Mouse (Mus musculus) cerebellum, postnatal 4 days (tissue): ENCODE measurements at regions not wholly inside any gene's neighbourhood (a gene's known extent, or its start where the extent isn't known, plus 50 kb on each side); places are given as distances from the start of the nearest gene placed in this dataset.
"Not testable (repeated sequence)": the region's sequence is repeated elsewhere in the genome, so short reads cannot be mapped to it uniquely, and the experiment has no call there.

Experiments
- DNase-seq, 2 experiments: peaks; one replicate each; pipeline ENCODE4 v3.0.0; 2022; ENCODE audit warnings: low spot score in 2 of 2, mixed read lengths in 1 of 2

- no peak for DNase-seq
Observed at GRCm38 (mm10) chr11:94882687-94883383, 53.2 kb upstream of the Col1a1 start.

DNA sequence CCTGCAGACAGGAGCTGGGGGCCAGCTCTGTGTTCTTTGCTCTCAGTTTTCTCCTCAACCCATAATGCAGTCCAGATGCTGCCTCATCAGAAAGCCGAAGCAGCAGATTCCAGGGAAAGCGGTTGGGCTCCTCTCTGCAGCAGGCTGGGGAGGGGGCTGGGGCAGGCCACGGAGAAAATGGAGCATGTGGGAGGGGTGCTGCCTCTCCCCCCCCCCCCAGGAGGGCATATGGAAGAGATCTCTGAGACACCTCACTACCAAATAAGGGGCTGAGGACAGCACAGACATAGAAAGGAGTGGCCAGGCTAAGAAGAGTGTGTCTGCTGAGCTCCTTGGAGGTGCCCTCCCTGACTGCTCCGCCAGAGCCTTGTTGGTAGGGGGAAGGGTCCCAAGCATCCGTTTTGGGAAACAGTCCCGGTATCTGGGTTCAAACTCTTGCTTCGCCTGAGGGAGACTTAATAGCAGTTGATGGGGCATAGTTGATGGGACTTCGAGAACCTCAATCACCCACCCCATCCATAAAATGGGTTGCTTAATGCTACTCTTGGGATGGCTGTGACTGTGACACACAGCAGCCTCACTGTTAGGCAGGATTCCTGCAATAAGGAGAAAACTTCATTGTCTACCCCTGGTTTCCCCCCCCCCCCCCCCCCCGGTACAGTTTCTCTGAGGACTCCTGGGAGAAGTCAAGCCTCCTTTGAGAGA, 53.9 kb upstream of the Col1a1 start:
- DNase-seq, result no peak

- DNase-seq, result no peak
Observed at GRCm38 (mm10) chr11:94880896-94881840, 54.9 kb upstream of the Col1a1 start.

GRCm38 (mm10) chr11:94876707-94877106, 59.3 kb upstream of the Col1a1 start:
- DNase-seq, result no peak

DNA sequence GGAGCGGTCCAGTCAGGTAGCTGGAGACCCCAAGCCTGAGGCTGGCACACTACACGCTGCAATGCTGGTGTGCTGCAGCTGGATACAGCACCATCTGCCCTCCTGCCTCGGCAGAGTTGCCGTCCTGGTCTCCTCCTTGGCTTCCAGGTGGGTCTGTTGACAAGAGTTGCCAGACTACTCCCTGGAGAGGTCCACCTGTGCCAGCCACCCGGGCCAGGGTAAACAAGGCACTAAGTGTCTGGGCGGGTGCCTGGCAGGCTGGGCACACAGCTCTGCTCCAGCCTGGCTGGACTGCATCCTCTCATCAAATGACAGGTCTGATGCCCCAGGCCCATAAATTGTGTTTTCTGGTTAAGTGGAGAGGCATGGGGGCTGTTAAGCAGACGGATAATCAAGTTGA, 61.0 kb upstream of the Col1a1 start:
- no peak for DNase-seq

DNA sequence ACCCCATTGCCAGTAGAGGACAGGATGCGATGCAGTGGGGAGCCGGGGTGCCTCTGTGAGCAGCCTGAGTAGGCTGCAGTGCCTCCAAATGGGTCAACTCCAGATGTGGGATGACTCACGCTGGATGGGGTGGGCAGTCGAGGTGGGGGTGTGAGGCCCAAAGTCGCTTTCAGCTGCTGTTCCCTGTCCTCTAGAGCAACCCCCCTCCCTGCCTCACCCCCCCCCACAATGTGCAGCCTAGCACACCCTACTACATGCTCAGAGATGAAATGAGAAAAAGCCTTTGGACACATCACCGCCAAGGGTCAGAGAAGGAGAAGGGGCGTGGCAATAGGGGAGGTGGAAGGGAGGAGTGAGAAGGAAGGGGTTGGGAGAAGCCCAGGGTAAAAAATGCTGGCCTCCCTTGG, 61.9 kb upstream of the Col1a1 start:
- no peak for DNase-seq

- DNase-seq, result no peak
Observed at GRCm38 (mm10) chr11:94873693-94874092, 62.3 kb upstream of the Col1a1 start.

DNA sequence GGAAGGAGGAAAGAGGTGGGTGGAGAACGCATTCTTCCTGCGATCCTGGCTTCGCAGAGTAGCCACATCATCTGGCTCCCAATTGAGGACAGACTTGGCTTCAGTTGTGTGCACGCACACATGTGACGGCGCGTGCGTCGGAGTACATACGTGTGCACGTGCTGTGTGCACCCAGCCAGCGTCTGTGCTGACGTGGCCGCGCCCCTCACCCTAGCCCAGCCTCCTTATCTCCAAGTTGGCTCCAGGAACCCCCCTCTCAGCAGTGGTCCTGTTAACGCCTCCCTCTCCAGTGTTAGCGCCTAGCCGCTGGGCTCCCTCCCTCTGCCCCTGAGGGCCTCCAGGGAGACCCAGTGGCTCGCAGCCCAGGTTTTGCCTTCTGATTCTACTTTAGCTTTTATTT, 63.1 kb upstream of the Col1a1 start:
- DNase-seq, result peak in 1 of 2 experiments; percentile 22

DNA sequence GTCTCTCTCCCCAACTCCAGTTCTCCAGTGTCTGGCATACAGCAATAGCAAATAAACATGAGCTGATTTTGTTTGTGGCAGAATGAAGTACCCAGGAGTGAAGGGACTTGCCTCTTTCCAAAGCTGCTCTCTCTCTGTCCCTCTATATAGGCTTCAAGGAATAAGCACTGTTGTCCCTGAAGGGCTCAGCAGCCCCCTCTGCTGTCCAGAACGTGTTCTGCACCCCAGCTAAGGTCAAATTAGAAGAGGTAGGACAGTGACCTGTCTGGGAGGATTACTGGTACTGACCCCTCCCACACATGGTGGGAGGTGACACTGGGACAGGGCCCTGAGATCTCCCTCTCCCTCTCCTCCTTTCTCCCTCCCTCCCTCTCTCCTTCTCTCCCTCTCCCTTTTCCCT, 65.7 kb upstream of the Col1a1 start:
- DNase-seq, result peak in 1 of 2 experiments; percentile 56

DNA sequence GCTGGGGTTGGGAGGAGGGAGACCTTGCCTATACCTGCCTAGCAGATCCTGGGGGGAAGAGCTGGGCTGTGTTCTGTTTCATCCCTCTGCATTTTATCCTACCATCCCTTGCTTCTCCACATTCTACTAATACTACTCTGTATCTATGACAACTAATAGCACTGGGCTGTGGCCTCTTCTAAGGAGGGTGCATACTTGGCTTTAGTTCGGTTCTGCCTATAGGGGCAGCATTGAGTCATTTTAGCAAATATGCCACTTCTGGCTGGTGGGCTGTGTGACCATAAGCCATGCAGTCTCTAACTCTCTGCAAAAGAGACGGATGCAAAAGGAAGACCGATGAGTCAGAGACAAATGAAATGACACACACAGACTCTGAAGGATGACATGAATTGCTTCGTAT, 66.2 kb upstream of the Col1a1 start:
- not testable (repeated sequence) for DNase-seq

DNA sequence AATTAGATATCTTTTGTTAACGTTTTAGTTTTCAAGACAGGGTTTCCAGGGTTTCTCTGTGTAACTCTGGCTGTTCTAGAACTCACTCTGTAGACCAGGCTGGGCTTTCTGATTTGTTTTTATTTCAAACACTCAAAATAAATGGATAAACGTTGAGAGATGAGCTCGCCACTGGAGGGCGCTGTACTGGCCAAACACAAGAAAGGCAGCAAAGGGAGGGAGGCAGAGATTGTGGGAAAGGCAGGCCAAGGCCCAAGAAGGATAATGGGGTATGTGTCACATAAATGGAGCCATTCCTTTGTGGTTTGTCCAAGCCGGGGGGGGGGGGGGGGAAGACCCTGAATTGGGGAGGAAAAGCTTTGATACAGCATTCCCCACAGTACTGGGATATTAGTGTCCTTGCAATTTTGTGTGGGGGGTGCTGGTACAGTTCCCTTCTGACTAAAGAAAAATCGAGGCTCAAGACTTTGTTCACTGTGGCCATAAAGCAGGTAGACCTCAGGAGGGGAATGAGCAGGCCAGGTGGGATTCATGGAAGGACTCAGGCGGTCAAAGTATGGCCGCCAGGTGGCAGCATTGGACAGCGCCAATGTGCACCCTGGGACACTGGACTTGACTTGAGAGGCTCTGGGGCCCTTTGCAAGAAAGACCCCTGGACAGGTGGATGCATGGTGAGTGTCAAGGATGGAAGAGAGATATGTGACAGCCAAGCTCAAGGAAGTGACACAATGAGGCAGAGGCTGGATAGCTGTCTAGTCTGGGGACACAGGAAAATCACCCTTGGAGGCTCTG, 69.7 kb upstream of the Col1a1 start:
- peak; percentile 52 to 78 for DNase-seq

GRCm38 (mm10) chr11:94850129-94850528, 67.6 kb upstream of the Tmem92 start:
- no peak for DNase-seq

DNA sequence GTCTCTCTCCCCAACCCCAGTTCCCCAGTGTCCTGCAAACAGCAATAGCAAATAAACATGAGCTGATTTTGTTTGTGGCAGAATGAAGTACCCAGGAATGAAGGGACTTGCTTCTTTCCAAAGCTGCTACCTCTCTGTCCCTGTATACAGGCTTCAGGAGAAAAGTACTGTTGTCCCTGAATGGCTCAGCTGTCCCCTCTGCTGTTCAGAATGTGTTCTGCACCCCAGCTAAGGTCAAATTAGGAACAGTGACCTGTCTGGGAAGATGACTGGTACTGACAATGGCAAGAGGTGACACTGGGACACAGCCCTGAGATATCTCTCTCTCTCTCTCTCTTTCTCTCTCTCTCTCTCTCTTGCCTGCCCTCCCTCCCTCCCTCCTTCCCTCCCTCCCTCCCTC, 56.6 kb upstream of the Tmem92 start:
- no peak for DNase-seq

DNA sequence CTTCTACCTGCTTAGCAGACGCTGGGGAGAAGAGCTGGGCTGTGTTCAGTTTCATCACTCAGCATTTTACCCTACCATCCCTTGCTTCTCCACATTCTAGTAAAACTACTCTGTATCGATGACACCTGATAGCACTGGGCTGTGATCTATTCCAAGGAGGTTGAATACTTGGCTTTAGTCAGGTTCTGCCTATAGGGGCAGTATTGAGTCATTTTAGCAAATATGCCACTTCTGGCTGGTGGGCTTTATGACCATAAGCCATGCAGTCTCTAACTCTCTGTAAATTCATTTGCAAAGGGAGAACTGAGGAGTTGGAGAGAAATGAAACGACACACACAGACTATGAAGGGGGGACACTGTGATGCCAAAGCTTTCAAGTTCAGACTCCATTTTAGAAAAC, 55.6 kb upstream of the Tmem92 start:
- no peak for DNase-seq

DNA sequence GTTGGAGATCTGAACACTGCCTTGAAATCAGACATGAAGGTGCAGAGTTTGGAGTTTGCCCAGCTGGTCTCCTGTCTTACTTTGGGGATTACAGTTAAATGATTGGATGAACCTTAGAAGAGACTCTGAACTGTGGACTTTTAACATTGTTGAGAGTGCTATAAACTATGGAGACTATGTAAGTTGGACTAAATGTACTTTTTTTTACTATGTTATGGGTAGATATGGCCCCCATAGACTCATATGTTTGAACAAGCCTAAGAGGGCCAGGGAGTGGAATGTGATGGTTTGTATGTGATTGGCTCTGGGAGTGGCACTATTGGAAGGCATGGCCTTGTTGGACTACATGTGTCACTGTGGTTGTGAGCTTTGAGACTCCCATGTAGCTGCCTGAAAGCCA, 53.8 kb upstream of the Tmem92 start:
- DNase-seq, result no peak

- DNase-seq, result peak; percentile 36 to 66
Observed at GRCm38 (mm10) chr11:94832246-94832985, 49.9 kb upstream of the Tmem92 start.
